Mouse (Mus musculus): ENCODE measurements around the gene Krt80. TPM values are rescaled to one million over a fixed set of nuclear protein-coding genes. Genes with fewer than 3 reads are reported as not detected.
A peak's percentile ranks its signal among the peaks of the same experiment; 100 is the strongest.

Gene Krt80
- polyA plus RNA-seq, 1 experiment from 2014 or later, result 0.08 TPM

GRCm38 (mm10) chr15:101320010-101320617 lies 49.8 kb downstream of the Krt80 start:
- no peak for ATAC-seq (ENCODE audit: low read depth)
- Histone ChIP-seq H3K4me1 (replicated peaks) (peaks cover 13% of the 10 kb centered on the region), H3K4me2 (no peak overlapping the region), H3K4me3 (no peak overlapping the region), H3K27me3 (peaks cover 3% of the 10 kb centered on the region; the same call in 1 of the 2 replicates), H3K9ac (no peak overlapping the region), H3K36me3 (no peaks in the 10 kb centered on the region), H3K27ac (replicated peaks) (no peak overlapping the region), H3K9me3 (no peaks in the 10 kb centered on the region)
- WGBS, result 89% methylated on average over 6 of the region's 6 CpGs

GRCm38 (mm10) chr15:101318889-101319765 lies 50.8 kb downstream of the Krt80 start:
- no peak overlapping the region for H3K27ac ChIP-seq (replicated peaks)
- H3K4me2 ChIP-seq, result no peak overlapping the region
- H3K36me3 ChIP-seq, result no peaks in the 10 kb centered on the region
- peaks cover 3% of the 10 kb centered on the region; the same call in 1 of the 2 replicates for H3K27me3 ChIP-seq
- H3K9ac ChIP-seq, result no peak overlapping the region
- H3K4me1 ChIP-seq (replicated peaks), result peaks cover 13% of the 10 kb centered on the region
- no peaks in the 10 kb centered on the region for H3K9me3 ChIP-seq
- 60% methylated on average over 14 of the region's 14 CpGs for WGBS
- H3K4me3 ChIP-seq, result no peak overlapping the region
- no peak for ATAC-seq (ENCODE audit: low read depth)

GRCm38 (mm10) chr15:101317814-101318500 lies 52.0 kb downstream of the Krt80 start:
- no peak for ATAC-seq (ENCODE audit: low read depth)
- Histone ChIP-seq H3K4me1 (replicated peaks) (peaks cover 13% of the 10 kb centered on the region), H3K9ac (no peak overlapping the region), H3K27ac (replicated peaks) (no peak overlapping the region), H3K36me3 (no peaks in the 10 kb centered on the region), H3K9me3 (no peaks in the 10 kb centered on the region), H3K4me3 (no peak overlapping the region), H3K4me2 (no peak overlapping the region), H3K27me3 (peaks cover 3% of the 10 kb centered on the region; the same call in 1 of the 2 replicates)
- 86% methylated on average over 2 of the region's 2 CpGs for WGBS

- H3K36me3 ChIP-seq, result no peaks in the 10 kb centered on the region
- no peak overlapping the region for H3K4me3 ChIP-seq
- H3K27me3 ChIP-seq, result peaks cover 3% of the 10 kb centered on the region; the same call in 1 of the 2 replicates
- H3K4me2 ChIP-seq, result no peak overlapping the region
- WGBS, result 71% methylated on average over 18 of the region's 18 CpGs
- H3K4me1 ChIP-seq (replicated peaks), result peaks cover 13% of the 10 kb centered on the region
- H3K9me3 ChIP-seq, result no peaks in the 10 kb centered on the region
- H3K9ac ChIP-seq, result no peak overlapping the region
- H3K27ac ChIP-seq (replicated peaks), result no peak overlapping the region
- ATAC-seq (ENCODE audit: low read depth), result no peak
Measured at GRCm38 (mm10) chr15:101316913-101317813, 52.8 kb downstream of the Krt80 start.

- Histone ChIP-seq H3K4me3 (peak overlapping the region; percentile 18; the same call in 1 of the 2 replicates), H3K4me1 (replicated peaks) (peaks cover 13% of the 10 kb centered on the region), H3K27me3 (peaks cover 3% of the 10 kb centered on the region; the same call in 1 of the 2 replicates), H3K36me3 (no peaks in the 10 kb centered on the region), H3K9ac (0 out of 2 replicates have a peak overlapping the region, but pooled peaks have one; percentile 38), H3K9me3 (no peaks in the 10 kb centered on the region), H3K4me2 (peak overlapping the region; percentile 44), H3K27ac (replicated peaks) (no peak overlapping the region)
- ATAC-seq (ENCODE audit: low read depth), result peak; percentile 58
- WGBS, result 64% methylated on average over 13 of the region's 13 CpGs
Measured at GRCm38 (mm10) chr15:101316279-101316912, 53.6 kb downstream of the Krt80 start.

- Histone ChIP-seq H3K4me1 (replicated peaks) (peaks cover 13% of the 10 kb centered on the region), H3K36me3 (no peaks in the 10 kb centered on the region), H3K9ac (peak overlapping the region; percentile 38; the same call in 1 of the 2 replicates), H3K9me3 (no peaks in the 10 kb centered on the region), H3K4me2 (peak overlapping the region; percentile 44), H3K27ac (replicated peaks) (no peak overlapping the region), H3K27me3 (peaks cover 3% of the 10 kb centered on the region; the same call in 1 of the 2 replicates), H3K4me3 (peak overlapping the region; percentile 18; the same call in 1 of the 2 replicates)
- 3% methylated on average over 11 of the region's 11 CpGs for WGBS
- ATAC-seq (ENCODE audit: low read depth), result peak; percentile 81
Measured at GRCm38 (mm10) chr15:101315832-101316231, 54.1 kb downstream of the Krt80 start.

GRCm38 (mm10) chr15:101315378-101315777 lies 54.6 kb downstream of the Krt80 start:
- peak overlapping the region; percentile 44; the same call in 1 of the 2 replicates for H3K4me2 ChIP-seq
- peaks cover 3% of the 10 kb centered on the region; the same call in 1 of the 2 replicates for H3K27me3 ChIP-seq
- H3K4me3 ChIP-seq, result no peak overlapping the region
- H3K36me3 ChIP-seq, result no peaks in the 10 kb centered on the region
- H3K9me3 ChIP-seq, result no peaks in the 10 kb centered on the region
- H3K9ac ChIP-seq, result no peak overlapping the region
- H3K27ac ChIP-seq (replicated peaks), result no peak overlapping the region
- H3K4me1 ChIP-seq (replicated peaks), result peaks cover 13% of the 10 kb centered on the region
- ATAC-seq (ENCODE audit: low read depth), result peak; percentile 32
- 77% methylated on average over 4 of the region's 4 CpGs for WGBS

- ATAC-seq (ENCODE audit: low read depth), result no peak
- H3K9me3 ChIP-seq, result no peaks in the 10 kb centered on the region
- no peak overlapping the region for H3K9ac ChIP-seq
- H3K27ac ChIP-seq (replicated peaks), result no peak overlapping the region
- peaks cover 2% of the 10 kb centered on the region; the same call in 1 of the 2 replicates for H3K27me3 ChIP-seq
- WGBS, result 81% methylated on average over 6 of the region's 6 CpGs
- H3K4me3 ChIP-seq, result no peak overlapping the region
- H3K4me2 ChIP-seq, result no peak overlapping the region
- H3K36me3 ChIP-seq, result no peaks in the 10 kb centered on the region
- peaks cover 13% of the 10 kb centered on the region for H3K4me1 ChIP-seq (replicated peaks)
Measured at GRCm38 (mm10) chr15:101312006-101312405, 58.0 kb downstream of the Krt80 start.

GRCm38 (mm10) chr15:101311087-101311770 lies 58.7 kb downstream of the Krt80 start:
- no peak overlapping the region for H3K9ac ChIP-seq
- peaks cover 8% of the 10 kb centered on the region for H3K4me1 ChIP-seq (replicated peaks)
- H3K4me2 ChIP-seq, result no peak overlapping the region
- no peaks in the 10 kb centered on the region for H3K9me3 ChIP-seq
- no peak overlapping the region for H3K4me3 ChIP-seq
- ATAC-seq (ENCODE audit: low read depth), result no peak
- H3K27ac ChIP-seq (replicated peaks), result no peak overlapping the region
- H3K27me3 ChIP-seq, result no peaks in the 10 kb centered on the region
- 65% methylated on average over 14 of the region's 15 CpGs for WGBS
- no peaks in the 10 kb centered on the region for H3K36me3 ChIP-seq

GRCm38 (mm10) chr15:101309493-101309892 lies 60.5 kb downstream of the Krt80 start:
- H3K27me3 ChIP-seq, result no peaks in the 10 kb centered on the region
- no peak for ATAC-seq (ENCODE audit: low read depth)
- H3K4me2 ChIP-seq, result no peak overlapping the region
- H3K9ac ChIP-seq, result no peak overlapping the region
- no peaks in the 10 kb centered on the region for H3K36me3 ChIP-seq
- no peaks in the 10 kb centered on the region; the same call in 1 of the 2 replicates for H3K4me1 ChIP-seq (replicated peaks)
- H3K27ac ChIP-seq (replicated peaks), result no peak overlapping the region
- no peaks in the 10 kb centered on the region for H3K9me3 ChIP-seq
- H3K4me3 ChIP-seq, result no peak overlapping the region
- 47% methylated on average over 5 of the region's 5 CpGs for WGBS
